Mouse (Mus musculus): ENCODE measurements at regions not wholly inside any gene's neighbourhood (a gene's known extent, or its start where the extent isn't known, plus 50 kb on each side); places are given as distances from the start of the nearest gene placed in this dataset.
A peak's percentile ranks its signal among the peaks of the same experiment; 100 is the strongest.
"Not testable (repeated sequence)": the region's sequence is repeated elsewhere in the genome, so short reads cannot be mapped to it uniquely, and the experiment has no call there.

DNA sequence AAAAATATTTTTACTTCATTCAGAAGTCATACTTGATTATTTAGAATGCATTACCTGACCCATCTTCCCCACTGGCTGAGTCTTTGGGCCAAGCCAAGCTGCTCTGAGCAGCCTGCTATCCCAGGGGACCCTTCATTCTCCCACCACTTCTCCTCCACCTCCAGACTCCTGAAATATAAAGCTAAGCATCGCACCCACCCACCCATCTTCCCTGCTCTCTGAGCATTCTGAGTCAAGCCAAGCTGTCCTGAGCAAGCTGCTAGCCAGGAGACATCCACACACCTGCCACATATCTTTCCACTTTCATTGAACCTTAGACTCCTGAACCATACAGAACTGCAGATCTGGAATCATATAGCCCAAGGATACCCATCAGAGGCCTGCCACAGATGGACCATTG is 1456.2 kb upstream of the Adam24 start:
- no peak for DNase-seq (ENCODE audit: low read depth, low spot score)

DNA sequence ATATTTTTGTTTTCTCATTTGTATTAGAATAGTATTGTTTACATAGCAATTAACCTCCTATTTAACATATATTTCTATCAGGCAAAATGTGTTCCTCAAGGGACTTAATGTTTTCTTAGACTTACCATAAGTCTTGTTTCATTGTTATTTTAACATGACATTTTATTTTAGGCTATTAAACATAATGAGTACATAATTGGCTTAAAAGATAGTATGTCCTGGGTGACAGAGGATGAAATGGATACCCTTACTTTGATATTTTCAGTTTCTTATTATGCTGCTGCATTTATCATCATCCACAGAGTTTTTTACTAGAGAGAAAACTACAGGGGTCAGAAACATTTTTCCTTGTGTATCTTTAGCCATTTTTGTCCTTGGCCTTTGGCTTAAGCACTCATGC is 1447.6 kb upstream of the Adam24 start:
- no peak for DNase-seq (ENCODE audit: low read depth, low spot score)

DNA sequence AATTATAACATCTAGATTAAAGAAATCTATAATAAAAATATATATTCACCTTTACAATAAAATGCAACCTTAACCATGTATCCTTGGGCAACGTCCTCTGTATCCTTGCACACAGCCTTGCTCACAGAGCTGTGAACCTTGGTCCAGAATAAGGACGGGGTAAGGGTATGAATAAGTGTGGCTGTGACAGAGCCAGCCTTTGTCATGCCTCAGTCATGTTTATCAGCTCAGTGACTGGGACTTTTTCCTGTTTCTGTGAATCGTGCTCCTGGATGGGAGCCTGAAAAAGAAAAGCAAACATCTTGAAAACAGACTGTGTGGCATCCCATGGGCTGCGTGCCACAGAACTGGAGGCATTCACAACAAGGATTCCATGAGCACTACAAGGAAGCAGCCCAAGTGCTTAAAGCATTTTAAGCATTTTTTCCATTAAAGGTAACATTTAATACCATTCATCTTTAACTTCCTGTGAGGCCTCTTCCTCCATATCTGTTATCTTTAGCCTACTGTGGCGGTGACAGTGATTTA is 1405.8 kb upstream of the Adam24 start:
- no peak for DNase-seq (ENCODE audit: low read depth, low spot score)

GRCm38 (mm10) chr8:39297548-39298306 is 1377.2 kb upstream of the Adam24 start:
- DNase-seq (ENCODE audit: low read depth, low spot score), result peak; percentile 4

DNA sequence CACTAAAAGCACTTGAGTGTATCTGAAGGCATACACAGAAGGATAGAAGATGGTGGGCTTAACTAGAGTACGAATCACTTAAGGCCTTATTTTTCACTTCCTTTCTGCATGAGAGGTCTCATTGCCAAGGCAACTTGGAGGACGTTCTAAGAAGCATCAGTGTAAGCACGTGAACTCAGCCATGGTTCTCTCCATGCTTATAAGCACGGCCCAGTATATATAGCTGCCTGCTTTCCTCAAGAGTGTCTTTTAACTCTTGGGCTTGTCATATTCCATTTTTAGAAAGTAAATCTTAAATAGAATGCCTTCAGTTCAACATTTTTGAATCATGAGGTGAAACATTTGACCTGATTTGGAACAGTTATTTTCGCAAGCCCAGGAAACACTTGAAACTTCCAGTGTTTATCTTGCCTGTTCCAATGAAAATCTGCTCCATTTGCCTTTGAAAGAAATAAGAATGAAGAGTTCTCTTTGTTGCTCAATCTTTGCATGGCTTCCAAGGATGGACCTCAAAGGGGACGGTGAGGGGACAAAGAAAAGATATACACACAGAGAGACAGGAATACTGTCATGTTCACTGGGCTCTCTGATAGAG is 1371.0 kb upstream of the Adam24 start:
- no peak for DNase-seq (ENCODE audit: low read depth, low spot score)

DNA sequence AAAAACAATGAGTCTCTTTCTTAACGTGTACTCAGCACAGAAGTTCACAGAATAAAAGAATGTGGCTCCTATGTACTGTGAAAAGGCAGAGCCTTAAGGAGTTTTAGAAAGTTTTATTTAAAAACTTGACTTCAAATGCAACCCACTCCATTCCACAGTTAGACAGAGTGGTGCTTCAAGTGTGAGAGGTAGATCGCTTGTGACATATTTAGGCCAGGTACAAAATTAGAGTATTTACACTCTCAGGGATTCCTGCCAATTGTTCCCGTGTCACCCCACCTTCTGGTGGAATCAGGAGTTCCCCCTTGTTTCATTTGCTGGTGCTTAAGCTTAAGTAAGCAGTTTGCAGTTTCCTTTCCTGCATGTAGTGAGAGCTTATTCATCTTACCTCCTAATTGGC is 1361.0 kb upstream of the Adam24 start:
- no peak for DNase-seq (ENCODE audit: low read depth, low spot score)

GRCm38 (mm10) chr8:39315521-39316233 is 1359.2 kb upstream of the Adam24 start:
- no peak for DNase-seq (ENCODE audit: low read depth, low spot score)

- no peak for DNase-seq (ENCODE audit: low read depth, low spot score)
Measured at GRCm38 (mm10) chr8:39316234-39316568, 1358.7 kb upstream of the Adam24 start.

- DNase-seq (ENCODE audit: low read depth, low spot score), result peak; percentile 73
Measured at GRCm38 (mm10) chr8:39329378-39329777, 1345.5 kb upstream of the Adam24 start.

- peak; percentile 12 for DNase-seq (ENCODE audit: low read depth, low spot score)
Measured at GRCm38 (mm10) chr8:39344731-39345130, 1330.1 kb upstream of the Adam24 start.

DNA sequence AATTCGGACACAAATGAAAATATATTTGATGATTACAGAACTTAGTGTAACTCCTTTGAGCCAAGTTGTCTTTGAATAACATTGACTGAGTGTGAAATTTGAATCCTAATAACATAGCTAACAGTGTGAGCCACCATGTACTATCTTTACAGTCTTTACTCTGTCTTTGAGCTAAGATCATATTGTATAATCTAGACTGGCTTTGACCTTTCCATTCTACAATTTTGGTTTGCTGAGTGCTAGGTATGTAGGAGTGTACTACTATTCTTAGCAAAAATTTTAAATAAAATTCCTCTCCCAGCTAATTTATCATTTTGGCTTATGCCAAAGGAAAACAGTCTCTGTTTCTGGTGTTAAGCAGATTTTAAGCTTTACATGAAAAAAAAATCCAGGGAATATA is 1328.4 kb upstream of the Adam24 start:
- DNase-seq (ENCODE audit: low read depth, low spot score), result no peak

- DNase-seq (ENCODE audit: low read depth, low spot score), result no peak
Measured at GRCm38 (mm10) chr8:39348956-39349355, 1325.9 kb upstream of the Adam24 start.

DNA sequence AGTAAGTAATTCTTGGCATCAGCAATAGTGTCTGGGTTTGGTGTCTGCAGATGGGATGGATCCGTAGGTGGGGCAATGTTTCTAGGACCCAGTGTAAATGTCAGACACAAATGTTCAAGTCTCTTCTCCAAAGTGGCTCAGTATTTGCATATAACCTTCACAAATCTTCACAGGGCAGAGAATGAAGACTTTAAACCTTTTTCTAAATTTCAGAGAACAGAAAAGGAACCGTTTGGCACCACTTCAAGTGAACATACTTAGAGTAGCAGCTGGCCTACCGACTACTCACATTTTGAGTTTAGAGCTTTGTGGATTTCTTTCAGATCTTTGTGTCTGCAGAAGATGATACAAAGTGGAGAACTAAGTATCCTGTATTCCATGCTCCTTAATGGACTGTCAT is 1319.5 kb upstream of the Adam24 start:
- DNase-seq (ENCODE audit: low read depth, low spot score), result no peak

GRCm38 (mm10) chr8:39357111-39357510 is 1317.8 kb upstream of the Adam24 start:
- DNase-seq (ENCODE audit: low read depth, low spot score), result no peak

DNA sequence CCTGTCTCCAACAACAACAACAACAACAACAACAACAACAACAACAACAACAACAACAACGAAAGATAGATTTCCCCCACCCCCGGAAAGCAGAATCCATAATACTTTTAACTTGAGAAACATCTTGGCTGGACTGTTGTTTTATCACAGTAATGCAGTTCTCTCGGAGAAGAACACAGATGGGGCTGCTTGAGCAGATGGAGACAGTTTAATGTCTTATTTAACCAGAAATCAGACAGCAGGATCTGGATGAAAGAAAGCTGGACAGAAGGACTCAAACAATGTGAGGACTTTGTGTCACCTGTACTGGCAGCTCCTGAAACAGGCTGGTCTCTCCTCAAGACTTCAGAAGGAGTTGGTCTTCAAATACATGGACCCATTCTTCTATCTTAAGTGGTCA is 1317.0 kb upstream of the Adam24 start:
- no peak for DNase-seq (ENCODE audit: low read depth, low spot score)

DNA sequence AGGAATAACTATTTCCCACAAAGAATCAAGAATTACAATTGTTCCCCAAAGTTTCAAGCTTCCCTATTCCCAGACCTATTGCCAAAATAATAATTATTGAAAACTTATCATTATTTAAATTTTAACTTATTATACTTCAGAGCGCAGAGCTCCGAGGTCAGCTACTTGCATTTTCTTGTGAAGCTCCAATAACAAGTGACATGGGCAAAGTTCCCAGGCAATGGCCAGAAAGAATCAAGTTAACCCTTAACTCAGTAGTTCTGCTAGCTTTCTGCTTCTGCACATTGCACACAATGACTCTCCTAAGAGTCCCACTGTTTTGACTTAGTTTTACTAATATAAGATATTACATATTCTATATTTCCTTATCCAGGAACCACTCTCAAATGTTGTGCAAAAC is 1308.5 kb upstream of the Adam24 start:
- not testable (repeated sequence) for DNase-seq (ENCODE audit: low read depth, low spot score)
